Mouse (Mus musculus): ENCODE results near the gene Sik2.

- no peak for TF ChIP-seq CTCF (IDR thresholded peaks at IDR 0.05; ENCODE audit: low read depth, low read length)
- TF ChIP-seq GATA1 (IDR thresholded peaks at IDR 0.05; ENCODE audit: borderline replicate concordance, low read length), result no peak
These were observed 78.9 kb downstream of the Sik2 start for GRCm38 (mm10) chr9:50929986-50930385.
